Mouse (Mus musculus): ENCODE results near the gene Rgl1. TPM values are rescaled to one million over a fixed set of nuclear protein-coding genes. Genes with fewer than 3 reads are reported as not detected.

Rgl1 gene
- polyA plus RNA-seq, 1 experiment: 1.1 TPM

DNA sequence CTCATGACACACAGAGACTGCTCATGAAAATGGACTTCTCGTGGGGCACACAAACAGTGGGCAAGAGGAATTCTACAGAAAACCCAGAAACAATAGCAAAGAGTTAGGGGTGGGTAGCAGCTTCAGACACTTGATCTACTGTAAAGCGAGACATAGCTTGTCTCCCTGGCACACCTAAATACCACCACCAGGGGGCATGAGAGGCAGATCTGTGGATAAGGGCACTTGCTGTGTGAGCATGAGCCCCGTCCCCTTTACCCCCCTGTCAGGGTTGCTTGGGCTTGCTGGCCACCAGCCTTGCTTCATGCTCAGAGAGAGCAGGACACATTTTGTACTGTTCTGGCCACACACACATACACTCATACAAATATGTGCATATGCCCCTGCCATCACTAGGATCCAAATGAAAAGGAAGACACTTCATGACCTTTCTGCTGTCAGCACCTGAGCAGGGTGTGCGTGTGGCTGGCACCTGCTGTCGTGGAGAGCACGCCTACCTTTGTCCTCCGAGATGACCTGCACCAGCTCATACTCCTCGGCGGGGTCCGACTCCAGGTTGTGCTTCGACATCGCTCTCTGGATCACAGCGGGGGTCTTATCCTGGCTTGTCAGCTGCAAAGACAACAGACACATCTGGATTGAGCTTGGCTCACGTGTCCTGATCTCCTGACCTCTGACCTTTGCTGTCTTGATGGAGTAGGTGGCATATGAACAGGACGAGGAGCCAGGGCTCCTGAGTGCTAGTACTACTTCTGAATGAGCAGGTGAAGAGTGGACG lies 245.2 kb downstream of the Rgl1 start:
- Histone ChIP-seq H3K4me1 (peaks cover 13% of the 10 kb centered on the region), H3K4me3 (replicated peaks) (no peak overlapping the region), H3K9me3 (no peaks in the 10 kb centered on the region), H3K27me3 (replicated peaks) (peaks cover 35% of the 10 kb centered on the region), H3K36me3 (replicated peaks; ENCODE audit: low read length) (peaks cover 11% of the 10 kb centered on the region)
- TF ChIP-seq GATA1 (IDR thresholded peaks at IDR 0.05; ENCODE audit: borderline replicate concordance, low read length): no peak

DNA sequence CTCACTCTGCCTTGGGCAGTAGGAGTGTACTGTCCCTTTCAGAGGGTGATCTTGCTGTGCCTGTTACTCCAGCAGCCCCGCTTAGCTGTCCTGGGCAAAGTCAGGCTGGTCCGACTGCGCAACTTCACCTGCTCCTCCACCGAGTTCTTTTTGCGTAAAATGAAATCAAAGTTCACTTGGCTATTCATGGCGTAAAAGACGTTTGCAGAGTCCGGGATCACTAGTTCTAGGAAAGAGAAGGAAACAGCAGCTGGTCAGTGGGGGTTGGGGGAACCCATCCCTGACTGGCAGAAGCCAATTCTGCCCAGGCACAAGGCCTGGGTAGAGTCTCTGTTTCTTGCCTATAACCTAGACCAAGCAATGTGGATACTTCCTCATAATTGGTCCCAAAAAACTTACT lies 247.2 kb downstream of the Rgl1 start:
- Histone ChIP-seq H3K36me3 (replicated peaks; ENCODE audit: low read length) (peaks cover 7% of the 10 kb centered on the region), H3K27me3 (replicated peaks) (peaks cover 40% of the 10 kb centered on the region), H3K9me3 (no peaks in the 10 kb centered on the region), H3K4me1 (no peaks in the 10 kb centered on the region), H3K4me3 (replicated peaks) (no peak overlapping the region)
- TF ChIP-seq GATA1 (IDR thresholded peaks at IDR 0.05; ENCODE audit: borderline replicate concordance, low read length): no peak

- no peak for TF ChIP-seq FLI1 (IDR thresholded peaks at IDR 0.05; ENCODE audit: low read length)
- TF ChIP-seq GATA1 (IDR thresholded peaks at IDR 0.05; ENCODE audit: borderline replicate concordance, low read length): no peak
- Histone ChIP-seq H3K9me3 (no peaks in the 10 kb centered on the region), H3K36me3 (replicated peaks; ENCODE audit: low read length) (peaks cover 7% of the 10 kb centered on the region), H3K27me3 (replicated peaks) (peaks cover 45% of the 10 kb centered on the region), H3K4me1 (no peaks in the 10 kb centered on the region), H3K4me3 (replicated peaks) (no peak overlapping the region)
Measured at GRCm38 (mm10) chr1:152517057-152517570, 249.0 kb downstream of the Rgl1 start.

DNA sequence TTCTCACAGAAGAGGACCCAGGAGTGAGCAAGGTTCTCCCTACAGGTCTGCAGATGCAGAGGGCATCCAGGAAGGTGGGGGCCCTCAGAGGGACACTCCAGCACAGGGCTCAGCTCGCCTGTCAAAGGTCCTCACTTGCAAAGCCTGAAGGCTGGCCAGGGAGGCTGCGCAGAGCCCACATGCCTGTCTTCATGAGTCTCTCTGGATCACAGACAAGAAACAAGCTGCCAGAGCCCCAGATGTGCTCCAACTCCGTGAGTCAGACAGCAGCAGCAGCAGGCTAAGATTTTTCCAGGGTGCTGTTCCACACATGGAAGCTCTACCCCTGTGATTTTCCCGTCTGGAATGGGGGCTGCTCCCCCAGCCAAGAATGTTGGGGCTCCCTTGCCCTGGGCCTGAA lies 251.9 kb downstream of the Rgl1 start:
- TF ChIP-seq GATA1 (IDR thresholded peaks at IDR 0.05; ENCODE audit: borderline replicate concordance, low read length): no peak
- no peak for TF ChIP-seq FLI1 (IDR thresholded peaks at IDR 0.05; ENCODE audit: low read length)
- Histone ChIP-seq H3K4me3 (replicated peaks) (no peak overlapping the region), H3K9me3 (no peaks in the 10 kb centered on the region), H3K27me3 (replicated peaks) (peaks cover 34% of the 10 kb centered on the region), H3K4me1 (no peaks in the 10 kb centered on the region), H3K36me3 (replicated peaks; ENCODE audit: low read length) (peaks cover 2% of the 10 kb centered on the region)

DNA sequence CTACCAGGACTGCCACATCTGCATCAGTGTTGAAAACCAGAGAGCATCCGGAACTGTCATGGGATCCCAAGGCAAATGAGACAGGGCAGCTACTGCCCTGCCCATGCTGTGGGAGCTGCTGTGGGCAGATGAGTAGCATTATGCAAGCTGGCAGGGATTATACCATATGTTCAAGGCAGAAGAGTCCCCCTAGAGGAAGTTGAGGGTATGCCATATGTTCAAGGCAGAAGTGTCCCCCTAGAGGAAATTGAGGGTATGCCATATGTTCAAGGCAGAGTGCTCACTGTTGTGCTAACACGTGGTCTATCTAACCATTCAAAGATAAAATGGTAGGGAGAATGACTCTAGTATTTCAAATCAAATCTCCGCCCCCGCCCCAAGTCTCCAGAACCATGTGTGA lies 254.9 kb downstream of the Rgl1 start:
- Histone ChIP-seq H3K9me3 (no peaks in the 10 kb centered on the region), H3K36me3 (replicated peaks; ENCODE audit: low read length) (no peaks in the 10 kb centered on the region), H3K4me1 (no peaks in the 10 kb centered on the region), H3K4me3 (replicated peaks) (no peak overlapping the region), H3K27me3 (replicated peaks) (peaks cover 39% of the 10 kb centered on the region)
- TF ChIP-seq GATA1 (IDR thresholded peaks at IDR 0.05; ENCODE audit: borderline replicate concordance, low read length) (no peak), FLI1 (IDR thresholded peaks at IDR 0.05; ENCODE audit: low read length) (no peak)

DNA sequence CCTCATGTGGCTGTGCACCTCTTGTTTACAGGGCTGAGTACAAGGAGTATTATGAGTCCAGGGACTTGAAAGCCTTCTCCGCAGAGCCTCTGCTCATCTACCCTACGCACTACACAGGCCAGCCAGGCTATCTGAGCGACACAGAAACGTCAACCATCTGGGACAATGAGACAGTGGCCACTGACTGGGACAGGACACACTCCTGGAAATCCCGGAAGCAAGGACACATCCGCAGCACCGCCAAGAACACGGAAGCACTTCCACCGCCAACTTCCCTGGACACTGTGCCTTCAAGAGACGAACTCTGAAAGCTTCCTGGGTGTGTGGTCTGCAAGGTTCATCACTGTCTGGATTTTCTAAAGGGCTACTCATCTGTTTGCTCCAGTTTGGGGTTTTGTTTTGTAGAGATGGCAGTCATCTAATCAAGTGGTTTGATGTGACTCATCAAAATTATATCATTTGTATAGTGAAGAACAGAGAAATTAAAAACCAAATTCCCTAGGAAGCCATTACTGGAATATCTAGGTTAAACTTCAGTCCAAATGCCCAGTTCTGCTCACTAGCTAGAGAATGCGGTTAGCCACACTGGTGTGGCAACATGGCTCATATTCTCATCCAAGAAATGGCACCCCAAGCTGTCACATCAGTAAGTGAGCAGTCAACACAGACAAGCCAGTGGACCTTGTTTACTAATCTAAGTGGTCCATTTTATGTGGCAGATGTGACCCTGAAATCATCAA lies 257.5 kb downstream of the Rgl1 start:
- H3K4me1 ChIP-seq: no peaks in the 10 kb centered on the region
- no peaks in the 10 kb centered on the region for H3K36me3 ChIP-seq (replicated peaks; ENCODE audit: low read length)
- TF ChIP-seq GATA1 (IDR thresholded peaks at IDR 0.05; ENCODE audit: borderline replicate concordance, low read length) (no peak), FLI1 (IDR thresholded peaks at IDR 0.05; ENCODE audit: low read length) (no peak)
- peaks cover 28% of the 10 kb centered on the region for H3K27me3 ChIP-seq (replicated peaks)
- no peaks in the 10 kb centered on the region for H3K9me3 ChIP-seq
- no peak overlapping the region for H3K4me3 ChIP-seq (replicated peaks)

GRCm38 (mm10) chr1:152506726-152507125 lies 259.4 kb downstream of the Rgl1 start:
- Histone ChIP-seq H3K36me3 (replicated peaks; ENCODE audit: low read length) (no peaks in the 10 kb centered on the region), H3K4me1 (no peaks in the 10 kb centered on the region), H3K9me3 (no peaks in the 10 kb centered on the region), H3K27me3 (replicated peaks) (peaks cover 20% of the 10 kb centered on the region), H3K4me3 (replicated peaks) (no peak overlapping the region)
- TF ChIP-seq FLI1 (IDR thresholded peaks at IDR 0.05; ENCODE audit: low read length): no peak
- no peak for TF ChIP-seq GATA1 (IDR thresholded peaks at IDR 0.05; ENCODE audit: borderline replicate concordance, low read length)

DNA sequence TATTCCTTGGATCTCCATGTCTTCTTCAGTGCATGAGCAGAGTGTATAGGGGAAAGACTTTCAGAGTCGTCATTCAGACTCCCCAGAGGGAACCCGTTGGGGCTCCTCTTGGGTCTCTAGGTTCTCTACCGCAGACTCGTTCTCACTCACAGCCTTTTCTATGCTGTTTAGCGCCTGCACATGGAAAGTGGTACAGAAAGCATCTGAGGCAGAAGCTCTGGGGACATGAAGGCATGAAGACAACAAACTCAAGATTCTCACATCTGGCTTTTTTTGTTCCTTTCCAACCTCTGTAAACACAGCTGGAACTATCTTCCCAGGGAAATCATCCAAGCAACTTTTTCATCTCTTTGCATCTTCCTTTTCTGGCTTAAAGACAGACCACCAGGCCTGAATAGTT lies 260.0 kb downstream of the Rgl1 start:
- TF ChIP-seq FLI1 (IDR thresholded peaks at IDR 0.05; ENCODE audit: low read length): no peak
- TF ChIP-seq GATA1 (IDR thresholded peaks at IDR 0.05; ENCODE audit: borderline replicate concordance, low read length): no peak

DNA sequence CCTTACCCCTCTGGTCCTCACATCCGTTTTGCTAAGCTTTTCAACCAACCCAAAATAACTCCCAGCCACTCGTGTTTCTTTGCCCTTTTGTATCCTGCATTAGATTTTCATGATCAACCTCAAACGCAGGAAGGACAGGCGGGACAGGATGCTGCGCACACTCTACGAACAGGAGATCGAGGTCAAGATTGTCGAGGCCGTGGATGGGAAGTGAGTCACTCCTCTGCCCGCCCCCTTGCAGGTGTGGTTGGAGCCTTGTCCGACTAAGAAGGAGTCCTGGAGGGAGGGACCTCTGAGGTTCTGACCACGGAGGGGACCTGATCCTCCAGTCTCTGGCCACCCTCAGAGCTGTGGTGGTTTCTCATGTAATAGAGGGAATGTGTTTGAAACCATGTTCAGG lies 266.3 kb downstream of the Rgl1 start:
- Histone ChIP-seq H3K4me3 (replicated peaks) (no peak overlapping the region), H3K4me1 (no peaks in the 10 kb centered on the region), H3K36me3 (replicated peaks; ENCODE audit: low read length) (no peaks in the 10 kb centered on the region), H3K27me3 (replicated peaks) (peaks cover 7% of the 10 kb centered on the region), H3K9me3 (no peaks in the 10 kb centered on the region)
- TF ChIP-seq GATA1 (IDR thresholded peaks at IDR 0.05; ENCODE audit: borderline replicate concordance, low read length) (no peak), FLI1 (IDR thresholded peaks at IDR 0.05; ENCODE audit: low read length) (no peak)

More for the DNA sequence above, 260.0 kb downstream of the Rgl1 start:
- Histone ChIP-seq H3K4me1 (no peaks in the 10 kb centered on the region), H3K9me3 (no peaks in the 10 kb centered on the region), H3K36me3 (replicated peaks; ENCODE audit: low read length) (no peaks in the 10 kb centered on the region), H3K4me3 (replicated peaks) (no peak overlapping the region), H3K27me3 (replicated peaks) (peaks cover 18% of the 10 kb centered on the region)

- Histone ChIP-seq H3K4me3 (replicated peaks) (no peak overlapping the region), H3K27me3 (replicated peaks) (no peaks in the 10 kb centered on the region), H3K9me3 (peaks cover 6% of the 10 kb centered on the region), H3K4me1 (no peaks in the 10 kb centered on the region), H3K36me3 (replicated peaks; ENCODE audit: low read length) (no peaks in the 10 kb centered on the region)
- TF ChIP-seq FLI1 (IDR thresholded peaks at IDR 0.05; ENCODE audit: low read length) (no peak), GATA1 (IDR thresholded peaks at IDR 0.05; ENCODE audit: borderline replicate concordance, low read length) (no peak)
Measured at GRCm38 (mm10) chr1:152497581-152497980, 268.6 kb downstream of the Rgl1 start.

Measured in megakaryocyte, embryonic 14.5 days (primary cell).